Mouse (Mus musculus): Measurements from ENCODE around the gene Gm49661. TPM values are rescaled to one million over a fixed set of nuclear protein-coding genes. Genes with fewer than 3 reads are reported as not detected.

The Gm49661 gene
- polyA plus RNA-seq, 1 experiment from 2014 or later, result not detected

DNA sequence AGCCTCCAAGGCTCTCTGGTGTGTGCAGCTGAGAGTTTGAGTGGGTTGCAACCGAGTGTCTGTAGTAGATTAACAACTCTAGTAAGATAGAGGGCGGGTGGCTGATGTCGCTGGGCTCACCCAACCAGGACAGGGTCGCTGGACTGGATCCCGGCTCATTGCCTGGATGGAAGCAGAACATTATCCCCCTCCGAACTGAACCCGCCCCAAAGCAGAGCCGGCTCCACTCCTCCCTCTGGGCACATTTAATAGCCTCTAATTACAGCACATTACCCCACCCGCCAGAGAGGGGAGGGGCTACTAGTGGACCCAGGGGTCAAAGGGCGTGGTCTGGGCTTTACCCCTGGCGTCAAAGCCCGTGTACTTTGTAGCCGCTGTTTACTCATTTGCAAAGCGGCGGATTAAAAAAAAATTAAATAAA is 20.1 kb upstream of the Gm49661 start:
- no peak overlapping the region; the same call in 1 of the 2 replicates for H3K9ac ChIP-seq (ENCODE audit: low read length)
- peaks cover 6% of the 10 kb centered on the region; the same call in 1 of the 2 replicates for H3K27me3 ChIP-seq (ENCODE audit: control insufficient read depth, insufficient read depth, low read length)
- ATAC-seq (ENCODE audit: insufficient number of reproducible peaks, insufficient read depth, low FRiP score, low read depth), result no peak
- H3K4me2 ChIP-seq (ENCODE audit: low read length), result peak overlapping the region; percentile 91
- no peaks in the 10 kb centered on the region for H3K36me3 ChIP-seq (ENCODE audit: control insufficient read depth, insufficient read depth, low read length)
- 18% methylated on average over 15 of the region's 15 CpGs for WGBS
- H3K4me3 ChIP-seq (ENCODE audit: control insufficient read depth in 1 of 2, insufficient read depth in 1 of 2, low read depth in 1 of 2, low read length in 2 of 2), result 0 out of 4 replicates have a peak overlapping the region, but pooled peaks of 1 of the 2 experiments have one; percentile 55
- H3K4me1 ChIP-seq (ENCODE audit: control insufficient read depth in 2 of 2, insufficient read depth in 2 of 2, low read length in 2 of 2), result peaks cover 16 to 30% of the 10 kb centered on the region in 2 experiments; a peak in 3 of 4 replicates
- no peak overlapping the region for H3K27ac ChIP-seq (replicated peaks in 1 of 2; ENCODE audit: control insufficient read depth in 1 of 2, insufficient read depth in 1 of 2, low read depth in 2 of 2, low read length in 2 of 2)
- H3K9me3 ChIP-seq (ENCODE audit: control insufficient read depth, low read length), result no peaks in the 10 kb centered on the region

DNA sequence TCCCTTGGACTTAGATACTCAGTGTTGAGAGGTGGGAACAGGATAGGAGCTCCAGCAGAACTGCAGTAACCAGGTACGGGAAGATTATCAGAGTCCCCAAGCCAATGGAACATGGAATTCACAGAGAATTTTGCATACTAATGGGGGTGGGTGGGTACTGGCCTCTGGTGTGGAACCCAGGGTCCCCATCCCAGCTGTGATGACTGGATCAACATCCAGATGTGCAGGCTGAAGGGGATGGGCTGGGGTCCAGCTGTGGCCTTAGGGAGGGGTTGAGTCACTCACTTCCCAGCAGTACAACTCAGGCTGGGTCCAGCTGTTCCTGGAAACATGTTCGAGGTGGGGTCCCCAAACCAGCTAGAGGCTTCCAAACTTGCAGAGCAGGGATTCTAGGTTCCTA is 18.7 kb upstream of the Gm49661 start:
- H3K4me1 ChIP-seq (ENCODE audit: control insufficient read depth in 2 of 2, insufficient read depth in 2 of 2, low read length in 2 of 2), result peaks cover 16 to 30% of the 10 kb centered on the region in 2 experiments; a peak in 3 of 4 replicates
- H3K4me3 ChIP-seq (ENCODE audit: control insufficient read depth in 1 of 2, insufficient read depth in 1 of 2, low read depth in 1 of 2, low read length in 2 of 2), result no peak overlapping the region
- no peak overlapping the region for H3K9ac ChIP-seq (ENCODE audit: low read length)
- H3K4me2 ChIP-seq (ENCODE audit: low read length), result no peak overlapping the region
- 56% methylated on average over 2 of the region's 2 CpGs for WGBS
- H3K27ac ChIP-seq (replicated peaks in 1 of 2; ENCODE audit: control insufficient read depth in 1 of 2, insufficient read depth in 1 of 2, low read depth in 2 of 2, low read length in 2 of 2), result no peak overlapping the region
- no peak for ATAC-seq (ENCODE audit: insufficient number of reproducible peaks, insufficient read depth, low FRiP score, low read depth)
- H3K36me3 ChIP-seq (ENCODE audit: control insufficient read depth, insufficient read depth, low read length), result no peaks in the 10 kb centered on the region
- 0 out of 2 replicates have a peak, but pooled peaks cover 3% of the 10 kb centered on the region for H3K27me3 ChIP-seq (ENCODE audit: control insufficient read depth, insufficient read depth, low read length)
- no peaks in the 10 kb centered on the region for H3K9me3 ChIP-seq (ENCODE audit: control insufficient read depth, low read length)

DNA sequence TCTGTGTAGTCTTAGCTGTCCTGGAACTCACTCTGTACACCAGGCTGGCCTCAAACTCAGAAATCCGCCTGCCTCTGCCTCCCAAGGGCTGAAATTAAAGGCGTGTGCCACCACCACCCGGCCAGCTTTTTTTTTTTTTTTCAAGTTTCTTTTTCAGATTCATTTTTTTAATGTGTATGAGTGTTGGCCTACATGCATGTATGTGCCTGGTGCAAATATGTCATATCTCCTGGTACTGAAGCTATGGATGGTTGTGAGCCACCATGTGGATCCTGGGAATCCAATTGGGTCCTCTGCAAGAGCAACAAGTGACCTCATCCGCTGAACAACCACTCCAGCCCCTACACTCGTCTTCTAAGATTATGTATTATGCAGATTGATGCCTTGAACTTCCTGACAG is 18.2 kb upstream of the Gm49661 start:
- H3K27me3 ChIP-seq (ENCODE audit: control insufficient read depth, insufficient read depth, low read length), result 0 out of 2 replicates have a peak, but pooled peaks cover 3% of the 10 kb centered on the region
- H3K9ac ChIP-seq (ENCODE audit: low read length), result no peak overlapping the region
- no peak for ATAC-seq (ENCODE audit: insufficient number of reproducible peaks, insufficient read depth, low FRiP score, low read depth)
- peaks cover 17 to 30% of the 10 kb centered on the region in 2 experiments; a peak in 3 of 4 replicates for H3K4me1 ChIP-seq (ENCODE audit: control insufficient read depth in 2 of 2, insufficient read depth in 2 of 2, low read length in 2 of 2)
- H3K4me3 ChIP-seq (ENCODE audit: control insufficient read depth in 1 of 2, insufficient read depth in 1 of 2, low read depth in 1 of 2, low read length in 2 of 2), result no peak overlapping the region
- 80% methylated on average over 5 of the region's 5 CpGs for WGBS
- no peaks in the 10 kb centered on the region for H3K9me3 ChIP-seq (ENCODE audit: control insufficient read depth, low read length)
- no peak overlapping the region for H3K4me2 ChIP-seq (ENCODE audit: low read length)
- no peak overlapping the region for H3K27ac ChIP-seq (replicated peaks in 1 of 2; ENCODE audit: control insufficient read depth in 1 of 2, insufficient read depth in 1 of 2, low read depth in 2 of 2, low read length in 2 of 2)
- H3K36me3 ChIP-seq (ENCODE audit: control insufficient read depth, insufficient read depth, low read length), result no peaks in the 10 kb centered on the region

DNA sequence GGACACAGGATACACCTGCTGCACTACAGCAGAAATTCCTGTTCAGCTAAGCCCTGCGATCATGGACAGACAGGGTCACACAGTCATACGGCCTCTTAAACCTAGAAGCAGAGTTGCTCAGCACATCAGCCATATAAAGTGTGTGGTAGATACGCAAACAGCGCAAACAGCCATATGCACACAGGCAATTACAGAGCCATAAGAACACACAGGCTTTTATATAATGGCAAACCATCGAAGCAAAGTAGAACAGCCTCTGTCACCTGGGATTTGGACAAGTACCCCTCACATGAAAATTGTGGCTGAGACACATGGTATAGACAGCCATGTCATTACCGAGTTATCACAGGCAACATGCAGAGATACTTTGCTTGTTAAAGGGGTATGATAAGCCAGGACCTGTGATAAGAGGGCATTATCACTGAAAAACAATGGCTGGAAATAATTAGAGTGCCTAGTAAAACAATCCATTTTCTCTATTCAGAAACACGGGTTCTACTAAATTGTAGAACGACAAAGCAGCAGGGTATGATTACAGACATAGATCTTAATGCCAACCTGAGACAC is 17.2 kb upstream of the Gm49661 start:
- Histone ChIP-seq H3K4me2 (ENCODE audit: low read length) (peak overlapping the region; percentile 98), H3K4me3 (ENCODE audit: control insufficient read depth in 1 of 2, insufficient read depth in 1 of 2, low read depth in 1 of 2, low read length in 2 of 2) (peak overlapping the region; percentile 54 to 59), H3K9me3 (ENCODE audit: control insufficient read depth, low read length) (no peaks in the 10 kb centered on the region), H3K9ac (ENCODE audit: low read length) (peak overlapping the region; percentile 79), H3K36me3 (ENCODE audit: control insufficient read depth, insufficient read depth, low read length) (no peaks in the 10 kb centered on the region), H3K4me1 (ENCODE audit: control insufficient read depth in 2 of 2, insufficient read depth in 2 of 2, low read length in 2 of 2) (peaks cover 21 to 35% of the 10 kb centered on the region in 2 experiments; a peak in 3 of 4 replicates), H3K27me3 (ENCODE audit: control insufficient read depth, insufficient read depth, low read length) (0 out of 2 replicates have a peak, but pooled peaks cover 3% of the 10 kb centered on the region), H3K27ac (replicated peaks in 1 of 2; ENCODE audit: control insufficient read depth in 1 of 2, insufficient read depth in 1 of 2, low read depth in 2 of 2, low read length in 2 of 2) (peak overlapping the region; percentile 18 to 49; a peak in 2 of 4 replicates)
- no peak for ATAC-seq (ENCODE audit: insufficient number of reproducible peaks, insufficient read depth, low FRiP score, low read depth)
- 29% methylated on average over 8 of the region's 8 CpGs for WGBS

DNA sequence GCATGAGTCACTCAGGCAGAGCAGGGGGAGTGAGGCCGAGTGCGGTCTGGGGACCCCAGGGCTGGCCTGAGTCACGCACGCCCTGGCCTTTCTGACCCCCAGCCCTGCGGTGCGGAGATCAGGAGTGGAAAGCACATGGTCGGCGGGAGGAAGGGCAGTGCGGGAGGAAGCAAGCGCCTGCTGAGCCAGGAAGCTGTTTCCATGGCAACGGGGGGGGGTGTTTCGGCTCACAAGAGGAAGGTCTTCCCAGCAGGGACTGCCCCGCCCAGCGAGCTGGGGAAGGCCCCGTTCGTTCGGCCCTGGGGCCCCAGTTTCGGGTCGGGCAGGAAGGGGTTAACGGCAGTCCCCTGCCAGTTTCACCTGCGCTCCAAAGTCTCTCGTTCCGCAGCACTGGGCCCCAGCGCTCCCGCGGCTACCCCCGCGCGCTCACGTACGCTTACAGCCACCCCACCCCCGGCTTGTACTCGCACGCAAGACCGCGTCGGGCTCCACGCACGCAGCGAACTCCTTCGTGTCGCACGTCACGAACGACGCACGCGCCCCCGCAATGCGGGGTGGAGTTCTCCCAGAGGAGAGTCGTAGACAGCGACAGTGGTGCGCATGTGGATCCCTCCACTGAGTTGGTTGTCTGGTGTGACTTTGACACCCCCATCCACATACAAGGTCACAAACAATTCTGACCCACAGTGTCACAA is 16.6 kb upstream of the Gm49661 start:
- peaks cover 24 to 40% of the 10 kb centered on the region in 2 experiments for H3K4me1 ChIP-seq (ENCODE audit: control insufficient read depth in 2 of 2, insufficient read depth in 2 of 2, low read length in 2 of 2)
- peak; percentile 47 for ATAC-seq (ENCODE audit: insufficient number of reproducible peaks, insufficient read depth, low FRiP score, low read depth)
- 0 out of 2 replicates have a peak, but pooled peaks cover 3% of the 10 kb centered on the region for H3K27me3 ChIP-seq (ENCODE audit: control insufficient read depth, insufficient read depth, low read length)
- H3K4me2 ChIP-seq (ENCODE audit: low read length), result peak overlapping the region; percentile 98
- peak overlapping the region; percentile 79 for H3K9ac ChIP-seq (ENCODE audit: low read length)
- peak overlapping the region; percentile 18 to 49; a peak in 3 of 4 replicates for H3K27ac ChIP-seq (replicated peaks in 1 of 2; ENCODE audit: control insufficient read depth in 1 of 2, insufficient read depth in 1 of 2, low read depth in 2 of 2, low read length in 2 of 2)
- under 1% methylated on average over 51 of the region's 53 CpGs for WGBS
- H3K9me3 ChIP-seq (ENCODE audit: control insufficient read depth, low read length), result no peaks in the 10 kb centered on the region
- H3K4me3 ChIP-seq (ENCODE audit: control insufficient read depth in 1 of 2, insufficient read depth in 1 of 2, low read depth in 1 of 2, low read length in 2 of 2), result peak overlapping the region; percentile 54 to 59
- no peaks in the 10 kb centered on the region for H3K36me3 ChIP-seq (ENCODE audit: control insufficient read depth, insufficient read depth, low read length)

DNA sequence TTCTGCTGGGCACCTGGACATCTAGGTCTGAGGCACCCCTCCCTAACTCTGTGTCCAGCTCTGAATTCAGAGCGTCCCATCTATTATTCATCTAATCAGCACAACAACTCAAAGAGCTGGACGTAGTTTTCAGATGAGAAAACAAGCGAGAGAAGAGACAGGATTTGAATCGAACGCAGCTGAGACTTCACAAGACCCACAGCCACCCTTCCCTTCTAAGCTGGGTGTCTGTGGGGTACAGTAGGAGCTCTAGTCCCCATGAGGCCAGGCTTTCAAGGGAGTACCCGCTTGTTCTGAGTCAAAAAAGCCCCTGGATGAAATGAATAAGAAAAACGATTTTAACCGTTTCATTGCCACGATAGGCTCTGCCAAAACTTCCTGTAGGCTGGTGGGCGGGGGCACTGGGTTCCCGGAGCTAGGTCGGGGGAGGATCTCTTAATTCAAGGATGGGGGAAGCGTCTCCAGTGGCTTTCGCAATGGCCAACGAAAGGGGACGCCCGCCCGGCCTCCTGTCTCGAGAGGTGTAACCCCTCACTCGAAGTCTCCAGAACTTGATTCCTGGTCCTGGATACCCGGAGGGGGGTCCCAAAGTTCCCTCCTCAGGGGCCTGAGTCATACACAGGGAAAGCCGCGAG is 15.9 kb upstream of the Gm49661 start:
- WGBS, result under 1% methylated on average over 23 of the region's 23 CpGs
- Histone ChIP-seq H3K4me2 (ENCODE audit: low read length) (peak overlapping the region; percentile 98), H3K27me3 (ENCODE audit: control insufficient read depth, insufficient read depth, low read length) (0 out of 2 replicates have a peak, but pooled peaks cover 3% of the 10 kb centered on the region), H3K4me1 (ENCODE audit: control insufficient read depth in 2 of 2, insufficient read depth in 2 of 2, low read length in 2 of 2) (peaks cover 25 to 44% of the 10 kb centered on the region in 2 experiments), H3K36me3 (ENCODE audit: control insufficient read depth, insufficient read depth, low read length) (no peaks in the 10 kb centered on the region), H3K9me3 (ENCODE audit: control insufficient read depth, low read length) (no peaks in the 10 kb centered on the region), H3K27ac (replicated peaks in 1 of 2; ENCODE audit: control insufficient read depth in 1 of 2, insufficient read depth in 1 of 2, low read depth in 2 of 2, low read length in 2 of 2) (peak overlapping the region in 1 of 2 experiments; percentile 49; a peak in 2 of 4 replicates), H3K9ac (ENCODE audit: low read length) (peak overlapping the region; percentile 79), H3K4me3 (ENCODE audit: control insufficient read depth in 1 of 2, insufficient read depth in 1 of 2, low read depth in 1 of 2, low read length in 2 of 2) (peak overlapping the region; percentile 54 to 59)
- no peak for ATAC-seq (ENCODE audit: insufficient number of reproducible peaks, insufficient read depth, low FRiP score, low read depth)

DNA sequence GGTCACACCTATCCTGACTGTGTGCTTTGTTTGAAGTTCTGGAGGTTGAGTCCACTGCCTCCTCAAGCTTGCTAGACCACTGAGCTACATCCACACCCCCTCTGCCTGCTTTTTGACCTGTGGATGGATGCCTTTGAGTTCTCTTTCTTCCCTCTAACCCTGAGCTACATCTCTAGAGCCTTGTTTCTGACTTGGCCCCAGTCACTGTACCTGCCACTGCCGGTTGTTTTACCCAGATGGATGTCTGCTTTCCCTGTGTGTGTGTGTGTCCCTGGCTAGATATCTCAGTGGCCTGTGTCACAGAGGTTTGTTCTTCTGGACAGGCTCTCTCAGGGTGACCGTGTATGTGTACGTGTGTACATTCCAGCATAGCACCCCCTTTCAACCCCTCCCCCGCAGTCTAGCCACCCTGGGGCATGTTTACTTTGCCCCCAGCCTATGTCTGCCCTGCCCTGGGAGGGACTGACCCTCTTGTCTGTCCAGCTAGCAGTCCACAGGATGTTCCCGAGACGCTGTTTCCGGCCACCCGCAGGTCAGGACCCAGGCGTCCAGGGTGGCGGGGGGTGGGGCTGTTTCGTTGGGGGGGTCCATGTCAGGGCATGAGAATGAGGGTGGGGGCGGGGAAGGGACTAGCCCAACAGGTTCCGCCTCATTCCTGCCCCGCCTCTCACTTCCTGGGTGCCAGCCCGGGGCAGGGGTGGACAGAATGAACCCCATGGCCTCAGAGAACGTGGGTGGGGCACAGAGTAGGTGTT is 15.2 kb upstream of the Gm49661 start:
- H3K27ac ChIP-seq (replicated peaks in 1 of 2; ENCODE audit: control insufficient read depth in 1 of 2, insufficient read depth in 1 of 2, low read depth in 2 of 2, low read length in 2 of 2), result peak overlapping the region in 1 of 2 experiments; percentile 49; a peak in 2 of 4 replicates
- H3K4me3 ChIP-seq (ENCODE audit: control insufficient read depth in 1 of 2, insufficient read depth in 1 of 2, low read depth in 1 of 2, low read length in 2 of 2), result peak overlapping the region in 1 of 2 experiments; percentile 59; a peak in 2 of 4 replicates
- 8% methylated on average over 15 of the region's 16 CpGs for WGBS
- H3K27me3 ChIP-seq (ENCODE audit: control insufficient read depth, insufficient read depth, low read length), result 0 out of 2 replicates have a peak, but pooled peaks cover 3% of the 10 kb centered on the region
- peak overlapping the region; percentile 98 for H3K4me2 ChIP-seq (ENCODE audit: low read length)
- H3K4me1 ChIP-seq (ENCODE audit: control insufficient read depth in 2 of 2, insufficient read depth in 2 of 2, low read length in 2 of 2), result peaks cover 28 to 43% of the 10 kb centered on the region in 2 experiments
- no peaks in the 10 kb centered on the region for H3K36me3 ChIP-seq (ENCODE audit: control insufficient read depth, insufficient read depth, low read length)
- H3K9me3 ChIP-seq (ENCODE audit: control insufficient read depth, low read length), result no peaks in the 10 kb centered on the region
- ATAC-seq (ENCODE audit: insufficient number of reproducible peaks, insufficient read depth, low FRiP score, low read depth), result no peak
- peak overlapping the region; percentile 79; the same call in 1 of the 2 replicates for H3K9ac ChIP-seq (ENCODE audit: low read length)
